Mouse (Mus musculus) forebrain, postnatal 0 days (tissue): Measurements from ENCODE around the gene Myo10. TPM values are rescaled to one million over a fixed set of nuclear protein-coding genes. Genes with fewer than 3 reads are reported as not detected.
A peak's percentile ranks its signal among the peaks of the same experiment; 100 is the strongest.

Source experiments
- ATAC-seq: fragments of 200-750 bp; cut with Nextera tagmentation; 2 replicates; pipeline ENCODE4 v1.8.0; 2017; ENCODE audit warnings: mild to moderate bottlenecking, moderate library complexity
- DNase-seq: peaks from one replicate; pipeline ENCODE4 v3.0.0-alpha.2; 2015
- H3K27ac ChIP-seq: fragments of 300-500 bp; sonication (generic); 2 replicates; pipeline ENCODE4 v1.5.1; 2014; ENCODE audit warnings: low read depth, mild to moderate bottlenecking, antibody characterized with exemption, low read length, moderate library complexity, mixed read lengths
- H3K27me3 ChIP-seq: fragments of 300-500 bp; sonication (generic); 2 replicates; pipeline ENCODE4 v1.6.1; 2014; ENCODE audit warnings: mild to moderate bottlenecking, low read length, mixed read lengths; ENCODE audit not compliant: insufficient read depth
- H3K36me3 ChIP-seq: fragments of 300-500 bp; sonication (generic); 2 replicates; pipeline ENCODE4 v1.6.1; 2014; ENCODE audit warnings: mild to moderate bottlenecking, moderate library complexity; ENCODE audit not compliant: insufficient read depth
- H3K4me1 ChIP-seq: fragments of 300-500 bp; sonication (generic); 2 replicates; pipeline ENCODE4 v1.6.1; 2014; ENCODE audit warnings: antibody characterized with exemption; ENCODE audit not compliant: insufficient read depth
- H3K4me2 ChIP-seq: fragments of 300-500 bp; sonication (generic); 2 replicates; pipeline ENCODE4 v1.6.1; 2014; ENCODE audit warnings: low read depth, mild to moderate bottlenecking, moderate library complexity
- H3K4me3 ChIP-seq: fragments of 300-500 bp; sonication (generic); 2 replicates; pipeline ENCODE4 v1.5.1; 2014; ENCODE audit warnings: low read depth, low read length, mixed read lengths
- H3K9ac ChIP-seq: fragments of 300-500 bp; sonication (generic); 2 replicates; pipeline ENCODE4 v1.6.1; 2014; ENCODE audit warnings: mild to moderate bottlenecking
- H3K9me3 ChIP-seq: fragments of 300-500 bp; sonication (generic); 2 replicates; pipeline ENCODE4 v1.6.1; 2016; ENCODE audit warnings: low read length
- CTCF ChIP-seq: sonication (generic); IDR thresholded peaks from 2 replicates; pipeline ENCODE4 v1.5.1; 2016; ENCODE audit warnings: antibody characterized with exemption, control low read depth, low read depth
- WGBS: fragments of 180-500 bp; shearing (Covaris S2); extraction: QIAGEN DNeasy Blood & Tissue Kit; methylation state at CpG from one replicate; pipeline ENCODE4 v1.1.7; 2014; 5-methylcytosine and 5-hydroxymethylcytosine counted together
- polyA plus RNA-seq: library from polyadenylated mRNA; unstranded; fragments of >200 nt; fragmentation: Nextera tagmentation; extraction: Ambion mirVana; gene quantifications from 2 replicates; pipeline ENCODE4 v1.2.1, GENCODE M21; 2015
- total RNA-seq: library from RNA; depleted of rRNA; stranded (reverse); fragments of >200 nt; gene quantifications from 2 replicates; pipeline ENCODE4 v1.2.3, GENCODE M21; 2014

Gene Myo10
- total and polyA plus RNA-seq, 2 experiments from 2014 or later, result 22.3 to 24.2 TPM

GRCm38 (mm10) chr15:25753878-25754277 lies 131.6 kb downstream of the Myo10 start:
- no peak for DNase-seq
- no peak for TF ChIP-seq CTCF
- H3K9ac ChIP-seq, result no peak overlapping the region; the same call in 1 of the 2 replicates
- H3K4me3 ChIP-seq, result peak overlapping the region; percentile 26
- 0 out of 2 replicates have a peak, but pooled peaks have one; percentile 12 for ATAC-seq
- no peaks in the 10 kb centered on the region for H3K27me3 ChIP-seq
- no peaks in the 10 kb centered on the region for H3K36me3 ChIP-seq
- H3K27ac ChIP-seq, result peak overlapping the region; percentile 77
- peak overlapping the region; percentile 40 for H3K4me2 ChIP-seq
- H3K4me1 ChIP-seq, result peaks cover 10% of the 10 kb centered on the region
- H3K9me3 ChIP-seq, result no peaks in the 10 kb centered on the region

GRCm38 (mm10) chr15:25754342-25754951 lies 132.1 kb downstream of the Myo10 start:
- H3K27me3 ChIP-seq, result no peaks in the 10 kb centered on the region
- no peaks in the 10 kb centered on the region for H3K9me3 ChIP-seq
- H3K4me3 ChIP-seq, result peak overlapping the region; percentile 26
- peak overlapping the region; percentile 40 for H3K4me2 ChIP-seq
- peak; percentile 86 for ATAC-seq
- DNase-seq, result peak; percentile 68
- peaks cover 12% of the 10 kb centered on the region for H3K4me1 ChIP-seq
- WGBS, result 12% methylated on average over 13 of the region's 13 CpGs
- H3K36me3 ChIP-seq, result no peaks in the 10 kb centered on the region
- H3K27ac ChIP-seq, result peak overlapping the region; percentile 77
- peak; percentile 38 for TF ChIP-seq CTCF
- H3K9ac ChIP-seq, result peak overlapping the region; percentile 45

GRCm38 (mm10) chr15:25755536-25755935 lies 133.2 kb downstream of the Myo10 start:
- no peaks in the 10 kb centered on the region for H3K27me3 ChIP-seq
- H3K4me3 ChIP-seq, result peak overlapping the region; percentile 26; the same call in 1 of the 2 replicates
- H3K27ac ChIP-seq, result no peak overlapping the region
- peaks cover 14% of the 10 kb centered on the region for H3K4me1 ChIP-seq
- DNase-seq (no peak), ATAC-seq (no peak)
- no peaks in the 10 kb centered on the region for H3K36me3 ChIP-seq
- no peaks in the 10 kb centered on the region for H3K9me3 ChIP-seq
- TF ChIP-seq CTCF, result no peak
- H3K9ac ChIP-seq, result no peak overlapping the region
- peak overlapping the region; percentile 40 for H3K4me2 ChIP-seq
- WGBS, result 39% methylated on average over 6 of the region's 6 CpGs

- no peak overlapping the region; the same call in 1 of the 2 replicates for H3K4me2 ChIP-seq
- no peak overlapping the region for H3K27ac ChIP-seq
- ATAC-seq, result no peak
- H3K9ac ChIP-seq, result no peak overlapping the region
- DNase-seq, result no peak
- H3K36me3 ChIP-seq, result no peaks in the 10 kb centered on the region
- WGBS, result 56% methylated on average over 3 of the region's 3 CpGs
- TF ChIP-seq CTCF, result no peak
- H3K9me3 ChIP-seq, result no peaks in the 10 kb centered on the region
- no peak overlapping the region for H3K4me3 ChIP-seq
- H3K27me3 ChIP-seq, result no peaks in the 10 kb centered on the region
- peaks cover 16% of the 10 kb centered on the region for H3K4me1 ChIP-seq
These were observed 133.7 kb downstream of the Myo10 start for GRCm38 (mm10) chr15:25756072-25756471.

GRCm38 (mm10) chr15:25758037-25758436 lies 135.7 kb downstream of the Myo10 start:
- Histone ChIP-seq H3K9ac (peak overlapping the region; percentile 47), H3K4me2 (peak overlapping the region; percentile 45), H3K4me3 (peak overlapping the region; percentile 3; the same call in 1 of the 2 replicates), H3K4me1 (peaks cover 28% of the 10 kb centered on the region; the same call in 1 of the 2 replicates), H3K27ac (peak overlapping the region; percentile 62), H3K27me3 (no peaks in the 10 kb centered on the region), H3K9me3 (no peaks in the 10 kb centered on the region), H3K36me3 (no peaks in the 10 kb centered on the region)
- DNase-seq (peak; percentile 59), ATAC-seq (no peak)
- peak; percentile 11; the same call in 1 of the 2 replicates for TF ChIP-seq CTCF
- WGBS, result 10% methylated on average over 10 of the region's 10 CpGs

- 17% methylated on average over 15 of the region's 15 CpGs for WGBS
- DNase-seq (peak; percentile 58), ATAC-seq (no peak)
- H3K36me3 ChIP-seq, result no peaks in the 10 kb centered on the region
- peak overlapping the region; percentile 14 for H3K4me3 ChIP-seq
- H3K9me3 ChIP-seq, result no peaks in the 10 kb centered on the region
- peaks cover 28% of the 10 kb centered on the region; the same call in 1 of the 2 replicates for H3K4me1 ChIP-seq
- H3K4me2 ChIP-seq, result peak overlapping the region; percentile 45
- no peak for TF ChIP-seq CTCF
- H3K27ac ChIP-seq, result peak overlapping the region; percentile 62
- no peaks in the 10 kb centered on the region for H3K27me3 ChIP-seq
- H3K9ac ChIP-seq, result peak overlapping the region; percentile 47
These were observed 136.3 kb downstream of the Myo10 start for GRCm38 (mm10) chr15:25758500-25759086.

- DNase-seq (peak; percentile 67), ATAC-seq (peak; percentile 26; the same call in 1 of the 2 replicates)
- no peak overlapping the region for H3K4me3 ChIP-seq
- H3K27ac ChIP-seq, result peak overlapping the region; percentile 0; the same call in 1 of the 2 replicates
- no peak overlapping the region for H3K4me2 ChIP-seq
- H3K4me1 ChIP-seq, result peaks cover 38% of the 10 kb centered on the region
- no peaks in the 10 kb centered on the region for H3K9me3 ChIP-seq
- 12% methylated on average over 5 of the region's 5 CpGs for WGBS
- H3K36me3 ChIP-seq, result no peaks in the 10 kb centered on the region
- H3K27me3 ChIP-seq, result no peaks in the 10 kb centered on the region
- no peak for TF ChIP-seq CTCF
- H3K9ac ChIP-seq, result no peak overlapping the region
These were observed 138.0 kb downstream of the Myo10 start for GRCm38 (mm10) chr15:25760304-25760703.
